Mouse (Mus musculus) kidney, adult 2 months (tissue): Measurements from ENCODE around the gene Arhgap29.

ENCODE experiments used
- CTCF ChIP-seq: fragments of 200-500 bp; conservative IDR thresholded peaks from 2 replicates; pipeline ENCODE4 v1.5.1; 2011; ENCODE audit warnings: low read depth, mild to moderate bottlenecking, control low read depth, low read length, moderate library complexity, mixed read lengths; ENCODE audit not compliant: insufficient read depth, insufficient read length
- POLR2A ChIP-seq: fragments of 200-500 bp; IDR thresholded peaks from one replicate; pipeline ENCODE4 v1.6.1; 2011; ENCODE audit warnings: low read depth, low read length, control low read depth

DNA sequence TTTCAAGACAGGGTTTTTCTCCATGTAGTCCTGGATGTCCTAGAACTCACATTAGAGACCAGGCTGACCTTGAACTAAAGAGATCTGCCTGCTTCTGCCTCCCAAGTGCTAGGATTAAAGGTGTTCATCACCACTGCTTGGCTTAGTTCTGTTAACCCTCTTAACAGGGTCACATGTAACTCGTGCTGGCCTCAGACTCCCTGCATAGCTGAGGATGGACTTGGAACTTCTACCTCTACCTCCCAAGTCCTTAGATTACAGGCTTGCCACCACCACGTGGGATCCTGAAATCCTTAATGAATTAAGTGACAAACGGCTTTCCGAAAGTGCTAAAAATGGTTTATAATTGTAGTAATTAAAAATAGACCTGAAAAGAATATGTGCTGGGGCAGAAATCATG is 29.0 kb downstream of the Arhgap29 start:
- TF ChIP-seq CTCF (no peak), POLR2A (no peak)
